Mouse (Mus musculus) left cerebral cortex, adult 11 months (tissue): ENCODE data around the gene Snap23.
"Not testable (repeated sequence)": the region's sequence is repeated elsewhere in the genome, so short reads cannot be mapped to it uniquely, and the experiment has no call there.

Experiments used
- DNase-seq: peaks from one replicate; pipeline ENCODE4 v3.0.0; 2022; ENCODE audit warnings: low spot score

Gene Snap23

GRCm38 (mm10) chr2:120566886-120567797, at the start of gene Snap23:
TSS of gene Snap23 (plus strand) at chr2:120567671.
- peak; percentile 88 for DNase-seq

GRCm38 (mm10) chr2:120518547-120519210, 48.8 kb upstream of the Snap23 start:
- no peak for DNase-seq

- no peak for DNase-seq
Measured at GRCm38 (mm10) chr2:120526771-120527170, 40.7 kb upstream of the Snap23 start.

GRCm38 (mm10) chr2:120529531-120529930, 37.9 kb upstream of the Snap23 start:
- DNase-seq = no peak

GRCm38 (mm10) chr2:120531223-120531622, 36.2 kb upstream of the Snap23 start:
- no peak for DNase-seq

- no peak for DNase-seq
Measured at GRCm38 (mm10) chr2:120539333-120539732, 28.1 kb upstream of the Snap23 start.

GRCm38 (mm10) chr2:120539778-120540208, 27.7 kb upstream of the Snap23 start:
- DNase-seq = peak; percentile 75

- no peak for DNase-seq
Measured at GRCm38 (mm10) chr2:120544732-120545131, 22.7 kb upstream of the Snap23 start.

- DNase-seq = no peak
Measured at GRCm38 (mm10) chr2:120556868-120557267, 10.6 kb upstream of the Snap23 start.

- no peak for DNase-seq
Measured at GRCm38 (mm10) chr2:120558813-120559212, 8.7 kb upstream of the Snap23 start.

- DNase-seq = no peak
Measured at GRCm38 (mm10) chr2:120561524-120561923, 5.9 kb upstream of the Snap23 start.

- DNase-seq = no peak
Measured at GRCm38 (mm10) chr2:120562859-120563234, 4.6 kb upstream of the Snap23 start.

GRCm38 (mm10) chr2:120563235-120563990, 4.1 kb upstream of the Snap23 start, which contains the start of gene Zfp106:
TSS of gene Zfp106 (minus strand) at chr2:120563843.
- peak; percentile 83 for DNase-seq

GRCm38 (mm10) chr2:120564548-120565188, 2.8 kb upstream of the Snap23 start:
- not testable (repeated sequence) for DNase-seq

GRCm38 (mm10) chr2:120565363-120565762, 2.1 kb upstream of the Snap23 start:
- DNase-seq = no peak

- no peak for DNase-seq
Measured at GRCm38 (mm10) chr2:120567798-120568320, 388 bp downstream of the Snap23 start.

GRCm38 (mm10) chr2:120571081-120571480, 3.6 kb downstream of the Snap23 start:
- DNase-seq = no peak

- DNase-seq = not testable (repeated sequence)
Measured at GRCm38 (mm10) chr2:120572161-120572560, 4.7 kb downstream of the Snap23 start.

- DNase-seq = no peak
Measured at GRCm38 (mm10) chr2:120575121-120575520, 7.7 kb downstream of the Snap23 start.

- DNase-seq = no peak
Measured at GRCm38 (mm10) chr2:120575978-120576377, 8.5 kb downstream of the Snap23 start.

- DNase-seq = no peak
Measured at GRCm38 (mm10) chr2:120577799-120578198, 10.3 kb downstream of the Snap23 start.

- DNase-seq = no peak
Measured at GRCm38 (mm10) chr2:120578286-120578685, 10.8 kb downstream of the Snap23 start.
